Mouse (Mus musculus) E14TG2a.4 (cell line): ENCODE measurements at regions not wholly inside any gene's neighbourhood (a gene's known extent, or its start where the extent isn't known, plus 50 kb on each side); places are given as distances from the start of the nearest gene placed in this dataset.

ENCODE experiments used
- CTCF ChIP-seq: conservative IDR thresholded peaks from 2 replicates; pipeline ENCODE4 v1.5.1; 2014; ENCODE audit warnings: low read length
- NANOG ChIP-seq: IDR thresholded peaks from 2 replicates; pipeline ENCODE4 v1.6.1; 2014; ENCODE audit warnings: borderline replicate concordance, low read length, mixed read lengths
- POU5F1 ChIP-seq: IDR thresholded peaks from 2 replicates; pipeline ENCODE4 v1.6.1; 2014; ENCODE audit warnings: low read length, borderline replicate concordance

DNA sequence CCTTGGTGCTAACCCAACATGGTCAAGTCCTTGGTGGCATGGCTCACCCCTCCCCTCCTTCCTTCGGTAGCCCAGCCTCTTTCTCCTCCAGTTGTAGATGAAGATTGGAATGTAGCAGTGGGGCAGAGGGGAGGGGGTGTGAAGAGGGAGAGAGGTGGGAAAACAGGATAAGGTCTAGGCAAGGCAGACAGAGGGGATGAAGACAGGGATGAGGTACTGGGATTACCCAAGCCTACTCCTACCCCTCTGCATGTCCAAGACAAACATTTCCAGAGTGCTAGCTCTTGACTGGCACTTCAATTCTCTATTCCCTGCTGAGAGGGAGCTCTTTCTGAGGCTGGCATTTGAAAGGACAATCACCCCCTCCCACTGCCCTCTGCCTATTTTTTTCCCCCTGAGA is 81.5 kb upstream of the Olfm4 start:
- TF ChIP-seq CTCF (no peak), NANOG (no peak), POU5F1 (no peak)
